Mouse (Mus musculus) hindbrain, embryonic 16.5 days (tissue): Measurements from ENCODE around the gene Ptgfrn. TPM values are rescaled to one million over a fixed set of nuclear protein-coding genes. Genes with fewer than 3 reads are reported as not detected.

Experiments
- ATAC-seq: fragments of 200-750 bp; cut with Nextera tagmentation; 2 replicates; pipeline ENCODE4 v1.8.0; 2017; ENCODE audit warnings: moderate TSS enrichment, moderate library complexity
- H3K27ac ChIP-seq: fragments of 300-500 bp; sonication (generic); 2 replicates; pipeline ENCODE4 v1.5.1; 2014; ENCODE audit warnings: low read depth, mild to moderate bottlenecking, control low read depth, low read length, moderate library complexity
- H3K27me3 ChIP-seq: fragments of 300-500 bp; sonication (generic); replicated peaks from 2 replicates; pipeline ENCODE4 v1.6.1; 2014; ENCODE audit warnings: low read length; ENCODE audit not compliant: control insufficient read depth, insufficient read depth
- H3K36me3 ChIP-seq: fragments of 300-500 bp; sonication (generic); 2 replicates; pipeline ENCODE4 v1.6.1; 2014; ENCODE audit warnings: mild to moderate bottlenecking, low read length, moderate library complexity, mixed read lengths; ENCODE audit not compliant: control insufficient read depth, insufficient read depth
- H3K4me1 ChIP-seq: fragments of 300-500 bp; sonication (generic); 2 replicates; pipeline ENCODE4 v1.6.1; 2014; ENCODE audit warnings: low read depth, low read length; ENCODE audit not compliant: control insufficient read depth, insufficient read depth
- H3K4me2 ChIP-seq: fragments of 300-500 bp; sonication (generic); 2 replicates; pipeline ENCODE4 v1.6.1; 2014; ENCODE audit warnings: mild to moderate bottlenecking, low read length, control low read depth, moderate library complexity
- H3K4me3 ChIP-seq: fragments of 300-500 bp; sonication (generic); 2 replicates; pipeline ENCODE4 v1.5.1; 2014; ENCODE audit warnings: mild to moderate bottlenecking, low read length, control low read depth, moderate library complexity
- H3K9ac ChIP-seq: fragments of 300-500 bp; sonication (generic); 2 replicates; pipeline ENCODE4 v1.6.1; 2014; ENCODE audit warnings: low read depth, mild to moderate bottlenecking, control low read depth, low read length, moderate library complexity
- H3K9me3 ChIP-seq: fragments of 300-500 bp; sonication (generic); 2 replicates; pipeline ENCODE4 v1.6.1; 2014; ENCODE audit warnings: mild to moderate bottlenecking, low read length, moderate library complexity; ENCODE audit not compliant: control insufficient read depth
- WGBS: fragments of 180-500 bp; shearing (Covaris S2); extraction: QIAGEN DNeasy Blood & Tissue Kit; methylation state at CpG from one replicate; pipeline ENCODE4 v1.1.7; 2014; 5-methylcytosine and 5-hydroxymethylcytosine counted together
- polyA plus RNA-seq: library from polyadenylated mRNA; unstranded; fragments of >200 nt; fragmentation: Nextera tagmentation; extraction: Ambion mirVana; gene quantifications from 2 replicates; pipeline ENCODE4 v1.2.1, GENCODE M21; 2015

The Ptgfrn gene
- polyA plus RNA-seq, 1 experiment from 2014 or later = 3.1 TPM

DNA sequence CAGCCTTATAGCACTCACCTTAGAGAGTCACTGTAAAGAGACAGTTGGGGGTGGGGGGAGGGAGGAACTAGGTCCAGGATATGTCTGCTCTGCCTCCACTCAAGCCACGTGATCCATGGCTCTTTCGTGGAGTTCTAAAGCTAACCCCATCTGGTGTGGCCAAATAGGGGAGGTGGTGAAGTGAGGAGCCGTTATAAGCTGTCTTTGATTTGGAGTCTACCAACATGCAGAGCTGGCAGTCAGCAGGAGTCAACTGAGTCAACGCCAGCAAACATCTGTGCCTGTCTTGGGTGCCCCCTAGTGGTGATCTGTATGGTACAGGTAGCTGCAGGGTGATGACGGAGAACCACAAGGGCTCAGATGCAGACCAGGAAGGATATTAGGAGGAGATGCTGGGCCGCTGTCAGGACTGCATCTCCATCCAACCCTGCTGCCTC, 111.2 kb downstream of the Ptgfrn start:
- H3K4me3 ChIP-seq = no peak overlapping the region
- H3K36me3 ChIP-seq = no peaks in the 10 kb centered on the region
- peak; percentile 66 for ATAC-seq
- no peaks in the 10 kb centered on the region for H3K9me3 ChIP-seq
- no peak overlapping the region for H3K9ac ChIP-seq
- H3K4me1 ChIP-seq = no peaks in the 10 kb centered on the region; the same call in 1 of the 2 replicates
- no peaks in the 10 kb centered on the region for H3K27me3 ChIP-seq
- no peak overlapping the region for H3K4me2 ChIP-seq
- no peak overlapping the region for H3K27ac ChIP-seq
- WGBS = 6% methylated on average over 6 of the region's 6 CpGs

GRCm38 (mm10) chr3:100997785-100998570, 112.1 kb downstream of the Ptgfrn start:
- Histone ChIP-seq H3K9me3 (no peaks in the 10 kb centered on the region), H3K4me3 (no peak overlapping the region), H3K36me3 (no peaks in the 10 kb centered on the region), H3K27ac (no peak overlapping the region), H3K9ac (no peak overlapping the region), H3K4me1 (no peaks in the 10 kb centered on the region; the same call in 1 of the 2 replicates), H3K27me3 (no peaks in the 10 kb centered on the region), H3K4me2 (no peak overlapping the region)
- no peak for ATAC-seq
- 74% methylated on average over 10 of the region's 10 CpGs for WGBS

DNA sequence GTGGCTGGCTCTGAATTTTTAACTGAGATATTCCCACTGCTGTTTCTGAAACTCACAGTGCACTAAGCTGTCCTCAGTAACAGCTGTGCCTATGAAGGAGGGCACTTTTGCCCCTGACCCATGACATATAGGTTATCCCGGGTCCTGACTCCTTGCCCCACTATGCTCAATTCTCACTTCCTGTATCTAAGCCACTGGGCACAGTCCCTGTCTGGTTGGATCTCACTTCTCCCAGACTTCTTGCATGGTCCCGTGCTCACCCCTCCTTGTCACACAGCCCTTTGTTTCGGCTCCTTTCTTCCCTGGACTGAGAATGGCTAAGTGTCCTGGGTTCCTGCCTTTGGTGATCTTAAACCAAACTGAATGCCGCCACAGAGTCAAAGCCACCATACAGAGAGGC, 115.8 kb downstream of the Ptgfrn start:
- no peaks in the 10 kb centered on the region for H3K27me3 ChIP-seq
- 65% methylated on average over 4 of the region's 4 CpGs for WGBS
- H3K9ac ChIP-seq = no peak overlapping the region
- H3K9me3 ChIP-seq = no peaks in the 10 kb centered on the region
- no peak overlapping the region for H3K4me2 ChIP-seq
- H3K4me1 ChIP-seq = no peaks in the 10 kb centered on the region; the same call in 1 of the 2 replicates
- no peaks in the 10 kb centered on the region for H3K36me3 ChIP-seq
- no peak for ATAC-seq
- H3K27ac ChIP-seq = no peak overlapping the region
- H3K4me3 ChIP-seq = no peak overlapping the region

GRCm38 (mm10) chr3:100993718-100994117, 116.4 kb downstream of the Ptgfrn start:
- ATAC-seq = no peak
- Histone ChIP-seq H3K4me3 (no peak overlapping the region), H3K27ac (no peak overlapping the region), H3K36me3 (no peaks in the 10 kb centered on the region), H3K4me2 (no peak overlapping the region), H3K27me3 (no peaks in the 10 kb centered on the region), H3K9me3 (no peaks in the 10 kb centered on the region), H3K9ac (no peak overlapping the region), H3K4me1 (no peaks in the 10 kb centered on the region; the same call in 1 of the 2 replicates)
- WGBS = 65% methylated on average over 15 of the region's 15 CpGs

- WGBS = 73% methylated on average over 7 of the region's 7 CpGs
- ATAC-seq = no peak
- H3K4me3 ChIP-seq = no peak overlapping the region
These were observed 116.9 kb downstream of the Ptgfrn start for GRCm38 (mm10) chr3:100993158-100993557.

More at GRCm38 (mm10) chr3:100993158-100993557, 116.9 kb downstream of the Ptgfrn start:
- no peak overlapping the region for H3K27ac ChIP-seq
- no peak overlapping the region for H3K4me2 ChIP-seq
- H3K4me1 ChIP-seq = no peaks in the 10 kb centered on the region; the same call in 1 of the 2 replicates
- H3K9ac ChIP-seq = no peak overlapping the region
- H3K9me3 ChIP-seq = no peaks in the 10 kb centered on the region
- no peaks in the 10 kb centered on the region for H3K36me3 ChIP-seq
- no peaks in the 10 kb centered on the region for H3K27me3 ChIP-seq

Other genes with a start within 250 kb of the Ptgfrn start
- 7.6 and 8.7 TPM in 2 replicates for gene Trim45, start 188.1 kb downstream of the Ptgfrn start, polyA plus RNA-seq
- gene Ttf2, start 140.6 kb downstream of the Ptgfrn start, polyA plus RNA-seq = 3.6 and 4.8 TPM in 2 replicates
- gene Cd101, start 80.7 kb downstream of the Ptgfrn start, polyA plus RNA-seq = 0.06 and 0.08 TPM in 2 replicates
- 0.14 TPM in 1 of 2 replicates, not detected in the other for gene Cd2, start 177.7 kb upstream of the Ptgfrn start, polyA plus RNA-seq